Mouse (Mus musculus): ENCODE results near the gene Macrod2. TPM values are rescaled to one million over a fixed set of nuclear protein-coding genes. Genes with fewer than 3 reads are reported as not detected.

The Macrod2 gene
- polyA plus RNA-seq, 1 experiment from 2014 or later, result 19.9 TPM

DNA sequence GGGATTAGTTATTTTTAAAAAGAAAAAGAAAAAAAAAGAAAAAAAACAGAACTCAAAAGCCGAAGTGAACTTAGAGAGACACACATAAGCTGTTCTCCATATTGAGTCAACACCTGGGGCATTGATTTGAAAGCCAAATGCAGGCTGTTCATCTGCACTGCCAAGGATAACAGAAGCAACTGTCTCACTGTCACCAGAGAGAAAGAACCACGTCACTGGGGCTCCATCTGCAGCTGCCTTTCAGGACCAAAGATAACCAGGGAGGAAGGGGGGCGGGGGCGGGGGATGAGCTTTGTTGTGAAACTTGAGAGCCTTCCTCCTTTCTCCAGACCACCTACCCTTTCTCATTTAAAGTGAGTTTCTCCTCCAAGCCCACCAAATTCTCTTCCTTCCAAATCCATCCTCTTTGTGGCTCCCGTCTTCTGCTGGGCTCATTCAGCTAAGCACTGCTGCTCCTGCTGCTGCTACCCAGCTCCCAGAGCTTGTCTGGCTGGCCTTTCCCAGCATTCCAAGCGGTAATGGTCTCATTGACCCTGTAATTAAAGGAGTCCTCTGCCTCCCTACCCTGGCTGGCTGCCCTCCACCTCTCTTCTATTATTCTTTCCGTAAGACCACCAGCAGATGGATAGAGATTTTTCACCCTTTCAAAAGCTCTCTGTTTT is 1939.5 kb downstream of the Macrod2 start:
- DNase-seq (ENCODE audit: low spot score), result no peak
- no peaks in the 10 kb centered on the region for H3K9me3 ChIP-seq (ENCODE audit: control insufficient read depth, low read length)
- no peaks in the 10 kb centered on the region for H3K4me1 ChIP-seq (replicated peaks; ENCODE audit: control insufficient read depth, insufficient read depth, low read length)
- H3K27ac ChIP-seq (ENCODE audit: low read depth, low read length), result no peak overlapping the region
- no peak overlapping the region for H3K4me3 ChIP-seq (ENCODE audit: low read depth, low read length)
- no peaks in the 10 kb centered on the region for H3K27me3 ChIP-seq (replicated peaks; ENCODE audit: control insufficient read depth, insufficient read depth, low read length)
- ATAC-seq (replicated peaks; ENCODE audit: low FRiP score), result no peak
- H3K4me2 ChIP-seq, result no peak overlapping the region
- H3K36me3 ChIP-seq (ENCODE audit: control insufficient read depth, insufficient read depth, low read length), result no peaks in the 10 kb centered on the region
- WGBS, result 18% methylated on average over 7 of the region's 7 CpGs
- no peak overlapping the region for H3K9ac ChIP-seq (ENCODE audit: low read depth, low read length)

DNA sequence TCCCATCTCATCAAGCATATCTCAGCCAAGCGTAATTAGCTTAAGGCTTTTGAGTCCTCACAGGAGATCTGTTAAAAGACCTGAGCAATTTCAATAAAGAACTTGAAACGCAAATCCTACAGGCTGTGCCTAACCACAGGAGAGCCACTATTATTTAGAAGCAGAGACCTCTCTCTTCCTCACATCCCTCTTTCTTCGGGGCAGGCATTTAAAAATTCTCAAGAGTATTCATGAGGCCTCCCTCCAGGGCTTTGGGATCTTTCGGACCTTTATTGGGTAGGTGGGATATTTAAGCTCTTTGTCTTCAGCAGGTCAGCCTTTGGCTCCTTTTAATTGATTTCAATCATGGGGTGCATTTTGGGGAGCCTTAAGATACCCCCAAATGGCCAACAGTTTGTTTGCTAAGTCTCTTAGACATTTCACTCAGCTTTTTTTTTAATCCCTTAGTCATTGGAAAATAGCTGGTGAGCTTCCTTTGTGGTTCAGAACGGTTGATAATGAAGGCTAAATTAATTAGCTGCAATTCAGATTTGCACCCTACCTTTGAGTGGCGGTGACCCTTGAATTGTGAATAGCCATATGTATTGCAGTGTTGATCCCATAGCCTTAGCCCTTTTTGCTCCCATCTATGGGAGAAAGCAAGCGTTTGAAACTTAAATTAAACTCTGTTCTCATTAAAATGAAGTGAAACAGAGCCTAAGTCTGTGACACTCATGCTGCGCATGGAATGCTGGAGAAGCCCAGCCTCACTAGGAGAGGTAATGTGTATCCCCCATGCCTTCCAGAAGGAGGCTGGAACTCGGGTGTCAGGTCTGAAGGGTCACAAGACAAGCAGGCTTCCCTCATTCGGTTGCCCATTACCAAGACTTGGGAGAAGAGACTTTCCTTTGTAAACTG is 1940.2 kb downstream of the Macrod2 start:
- 52% methylated on average over 10 of the region's 10 CpGs for WGBS

GRCm38 (mm10) chr2:142344021-142344420 is 1948.9 kb downstream of the Macrod2 start:
- Histone ChIP-seq H3K27me3 (replicated peaks; ENCODE audit: control insufficient read depth, insufficient read depth, low read length) (no peaks in the 10 kb centered on the region), H3K36me3 (ENCODE audit: control insufficient read depth, insufficient read depth, low read length) (no peaks in the 10 kb centered on the region), H3K9ac (ENCODE audit: low read depth, low read length) (no peak overlapping the region), H3K9me3 (ENCODE audit: control insufficient read depth, low read length) (no peaks in the 10 kb centered on the region), H3K27ac (ENCODE audit: low read depth, low read length) (no peak overlapping the region), H3K4me1 (replicated peaks; ENCODE audit: control insufficient read depth, insufficient read depth, low read length) (no peaks in the 10 kb centered on the region), H3K4me3 (ENCODE audit: low read depth, low read length) (no peak overlapping the region), H3K4me2 (no peak overlapping the region)
- WGBS, result 53% methylated on average over 1 of the region's 2 CpGs
- no peak for ATAC-seq (replicated peaks; ENCODE audit: low FRiP score)
- no peak for DNase-seq (ENCODE audit: low spot score)

More for the DNA sequence above, 1940.2 kb downstream of the Macrod2 start:
- DNase-seq (ENCODE audit: low spot score) (no peak), ATAC-seq (replicated peaks; ENCODE audit: low FRiP score) (no peak)
- Histone ChIP-seq H3K9me3 (ENCODE audit: control insufficient read depth, low read length) (no peaks in the 10 kb centered on the region), H3K36me3 (ENCODE audit: control insufficient read depth, insufficient read depth, low read length) (no peaks in the 10 kb centered on the region), H3K4me3 (ENCODE audit: low read depth, low read length) (no peak overlapping the region), H3K27ac (ENCODE audit: low read depth, low read length) (no peak overlapping the region), H3K9ac (ENCODE audit: low read depth, low read length) (no peak overlapping the region), H3K27me3 (replicated peaks; ENCODE audit: control insufficient read depth, insufficient read depth, low read length) (no peaks in the 10 kb centered on the region), H3K4me1 (replicated peaks; ENCODE audit: control insufficient read depth, insufficient read depth, low read length) (no peaks in the 10 kb centered on the region), H3K4me2 (no peak overlapping the region)

GRCm38 (mm10) chr2:142344758-142345157 is 1949.6 kb downstream of the Macrod2 start:
- ATAC-seq (replicated peaks; ENCODE audit: low FRiP score), result no peak
- no peak for DNase-seq (ENCODE audit: low spot score)
- Histone ChIP-seq H3K27me3 (replicated peaks; ENCODE audit: control insufficient read depth, insufficient read depth, low read length) (no peaks in the 10 kb centered on the region), H3K27ac (ENCODE audit: low read depth, low read length) (no peak overlapping the region), H3K4me3 (ENCODE audit: low read depth, low read length) (no peak overlapping the region), H3K9me3 (ENCODE audit: control insufficient read depth, low read length) (no peaks in the 10 kb centered on the region), H3K36me3 (ENCODE audit: control insufficient read depth, insufficient read depth, low read length) (no peaks in the 10 kb centered on the region), H3K4me2 (no peak overlapping the region), H3K9ac (ENCODE audit: low read depth, low read length) (no peak overlapping the region), H3K4me1 (replicated peaks; ENCODE audit: control insufficient read depth, insufficient read depth, low read length) (no peaks in the 10 kb centered on the region)
- 85% methylated on average over 2 of the region's 2 CpGs for WGBS

GRCm38 (mm10) chr2:142349805-142350204 is 1954.7 kb downstream of the Macrod2 start:
- ATAC-seq (replicated peaks; ENCODE audit: low FRiP score) (no peak), DNase-seq (ENCODE audit: low spot score) (no peak)
- H3K4me2 ChIP-seq, result no peak overlapping the region
- no peaks in the 10 kb centered on the region for H3K27me3 ChIP-seq (replicated peaks; ENCODE audit: control insufficient read depth, insufficient read depth, low read length)
- H3K27ac ChIP-seq (ENCODE audit: low read depth, low read length), result no peak overlapping the region
- H3K4me1 ChIP-seq (replicated peaks; ENCODE audit: control insufficient read depth, insufficient read depth, low read length), result no peaks in the 10 kb centered on the region
- no peaks in the 10 kb centered on the region for H3K36me3 ChIP-seq (ENCODE audit: control insufficient read depth, insufficient read depth, low read length)
- H3K9ac ChIP-seq (ENCODE audit: low read depth, low read length), result no peak overlapping the region
- no peak overlapping the region for H3K4me3 ChIP-seq (ENCODE audit: low read depth, low read length)
- H3K9me3 ChIP-seq (ENCODE audit: control insufficient read depth, low read length), result no peaks in the 10 kb centered on the region

DNA sequence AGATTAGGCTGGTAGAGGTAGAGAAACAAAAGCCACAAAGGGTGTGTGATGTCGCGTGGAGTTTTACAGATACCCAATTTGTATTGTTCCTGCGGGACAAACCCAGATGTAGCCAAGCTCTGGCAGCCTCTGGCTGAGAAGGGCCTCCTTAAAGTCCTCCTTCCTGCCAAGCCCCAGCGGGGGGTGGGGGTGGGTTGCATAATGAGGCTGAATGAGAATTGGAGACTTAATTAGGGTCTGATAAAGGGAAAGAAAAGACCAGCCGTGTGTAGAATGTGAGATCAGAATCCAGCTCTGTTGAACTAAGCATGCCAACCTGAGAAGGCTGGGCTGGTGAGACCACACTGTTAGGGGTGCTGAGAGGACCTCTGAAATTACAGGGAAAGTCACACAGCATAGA is 1967.8 kb downstream of the Macrod2 start:
- DNase-seq (ENCODE audit: low spot score) (no peak), ATAC-seq (replicated peaks; ENCODE audit: low FRiP score) (no peak)
- no peak overlapping the region for H3K4me2 ChIP-seq
- H3K36me3 ChIP-seq (ENCODE audit: control insufficient read depth, insufficient read depth, low read length), result no peaks in the 10 kb centered on the region
- no peak overlapping the region for H3K27ac ChIP-seq (ENCODE audit: low read depth, low read length)
- no peaks in the 10 kb centered on the region for H3K4me1 ChIP-seq (replicated peaks; ENCODE audit: control insufficient read depth, insufficient read depth, low read length)
- no peaks in the 10 kb centered on the region for H3K27me3 ChIP-seq (replicated peaks; ENCODE audit: control insufficient read depth, insufficient read depth, low read length)
- H3K9me3 ChIP-seq (ENCODE audit: control insufficient read depth, low read length), result no peaks in the 10 kb centered on the region
- H3K4me3 ChIP-seq (ENCODE audit: low read depth, low read length), result no peak overlapping the region
- H3K9ac ChIP-seq (ENCODE audit: low read depth, low read length), result no peak overlapping the region
- 17% methylated on average over 5 of the region's 5 CpGs for WGBS

DNA sequence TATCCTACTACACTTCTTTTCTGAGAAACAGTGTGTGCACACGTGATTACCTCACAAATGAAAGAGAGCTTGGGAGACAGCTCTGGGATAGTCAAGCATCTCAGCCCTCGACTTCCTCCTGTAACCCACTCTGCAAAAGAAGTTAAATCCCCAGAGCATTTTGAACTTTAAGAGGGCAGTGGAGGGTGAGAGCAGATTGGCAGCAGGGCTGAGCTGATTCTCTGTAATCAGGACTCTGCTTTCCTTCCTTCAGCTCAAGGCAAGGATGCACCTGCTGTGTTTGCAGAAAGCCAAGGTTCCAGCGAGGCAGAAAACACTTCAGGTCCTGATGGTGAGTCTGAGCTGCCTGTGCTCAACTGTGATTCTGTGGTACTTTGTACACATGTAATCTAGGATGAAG is 1978.9 kb downstream of the Macrod2 start:
- H3K4me1 ChIP-seq (replicated peaks; ENCODE audit: control insufficient read depth, insufficient read depth, low read length), result no peaks in the 10 kb centered on the region
- no peak overlapping the region for H3K27ac ChIP-seq (ENCODE audit: low read depth, low read length)
- DNase-seq (ENCODE audit: low spot score), result no peak
- H3K9ac ChIP-seq (ENCODE audit: low read depth, low read length), result no peak overlapping the region
- no peak overlapping the region for H3K4me3 ChIP-seq (ENCODE audit: low read depth, low read length)
- no peak for ATAC-seq (replicated peaks; ENCODE audit: low FRiP score)
- no peaks in the 10 kb centered on the region for H3K36me3 ChIP-seq (ENCODE audit: control insufficient read depth, insufficient read depth, low read length)
- 15% methylated on average over 3 of the region's 3 CpGs for WGBS
- H3K9me3 ChIP-seq (ENCODE audit: control insufficient read depth, low read length), result no peaks in the 10 kb centered on the region
- H3K4me2 ChIP-seq, result no peak overlapping the region
- no peaks in the 10 kb centered on the region for H3K27me3 ChIP-seq (replicated peaks; ENCODE audit: control insufficient read depth, insufficient read depth, low read length)

GRCm38 (mm10) chr2:142380563-142380962 is 1985.5 kb downstream of the Macrod2 start:
- H3K27ac ChIP-seq (ENCODE audit: low read depth, low read length), result no peak overlapping the region
- 97% methylated on average over 2 of the region's 2 CpGs for WGBS
- no peak overlapping the region for H3K4me3 ChIP-seq (ENCODE audit: low read depth, low read length)
- no peak overlapping the region for H3K9ac ChIP-seq (ENCODE audit: low read depth, low read length)
- H3K9me3 ChIP-seq (ENCODE audit: control insufficient read depth, low read length), result no peaks in the 10 kb centered on the region
- ATAC-seq (replicated peaks; ENCODE audit: low FRiP score) (no peak), DNase-seq (ENCODE audit: low spot score) (no peak)
- no peaks in the 10 kb centered on the region for H3K27me3 ChIP-seq (replicated peaks; ENCODE audit: control insufficient read depth, insufficient read depth, low read length)
- H3K36me3 ChIP-seq (ENCODE audit: control insufficient read depth, insufficient read depth, low read length), result no peaks in the 10 kb centered on the region
- no peaks in the 10 kb centered on the region for H3K4me1 ChIP-seq (replicated peaks; ENCODE audit: control insufficient read depth, insufficient read depth, low read length)
- H3K4me2 ChIP-seq, result no peak overlapping the region
